Comparison of ENCODE assay signal across 20 mouse cellular contexts in genomic region chr4:137527872-137528271, GRCm38 (mm10). TPM values are rescaled to one million over a fixed set of nuclear protein-coding genes. Genes with fewer than 3 reads are reported as not detected.
"Had no signal": no experiment of that assay in that cellular context is flagged by ENCODE, and none has a peak within 500 bp of the region (broad histone marks: within the 10 kb centered on the region; RNA-seq: fewer than 3 reads in every experiment).

No protein-coding gene starts in this region.

- H3K9me3 ChIP-seq: limb, embryonic 13.5 days; liver, embryonic 15.5 days; lung, embryonic 15.5 days; midbrain, embryonic 13.5 days; stomach, embryonic 15.5 days had no signal

- ATAC-seq: midbrain, embryonic 13.5 days had no signal

- H3K36me3 ChIP-seq: liver, embryonic 15.5 days had no signal

- H3K4me1 ChIP-seq: limb, embryonic 13.5 days; liver, embryonic 15.5 days; lung, embryonic 15.5 days; midbrain, embryonic 13.5 days; stomach, embryonic 15.5 days had no signal

- DNase-seq: left cerebral cortex, postnatal 4 days; right cerebral cortex, postnatal 14 days; thymus, adult 2 months; thymus, postnatal 25 days had no signal

- H3K27ac ChIP-seq: limb, embryonic 13.5 days; liver, embryonic 15.5 days; lung, embryonic 15.5 days; midbrain, embryonic 13.5 days; stomach, embryonic 15.5 days had no signal

- H3K9ac ChIP-seq: limb, embryonic 13.5 days; liver, embryonic 15.5 days; lung, embryonic 15.5 days; midbrain, embryonic 13.5 days; stomach, embryonic 15.5 days had no signal

- H3K27me3 ChIP-seq: limb, embryonic 13.5 days; liver, embryonic 15.5 days; lung, embryonic 15.5 days; midbrain, embryonic 13.5 days; stomach, embryonic 15.5 days had no signal

- H3K4me2 ChIP-seq: limb, embryonic 13.5 days; liver, embryonic 11.5 days; liver, embryonic 15.5 days; lung, embryonic 15.5 days; midbrain, embryonic 13.5 days; stomach, embryonic 15.5 days had no signal

- H3K4me3 ChIP-seq: limb, embryonic 13.5 days; liver, embryonic 15.5 days; lung, embryonic 15.5 days; midbrain, embryonic 13.5 days; stomach, embryonic 15.5 days had no signal

RNA-seq across cellular contexts. Expression of gene Ldlrad2, which starts 46.5 kb away (rescaled TPM):
- total RNA-seq: layer of hippocampus, adult 8-10 months; layer of hippocampus, postnatal 14 days; left cerebral cortex, adult 18-20 months; left cerebral cortex, postnatal 10 days; left cerebral cortex, postnatal 4 days; megakaryocyte-erythroid progenitor cell, adult 5-6 weeks; midbrain, postnatal 0 days had no signal
- polyA plus RNA-seq: kidney, embryonic 14.5 days; limb, embryonic 13.5 days; liver, embryonic 11.5 days; liver, embryonic 15.5 days; neural tube, embryonic 14.5 days; spleen, adult 2 months; stomach, embryonic 15.5 days; thymus, adult 2 months; urinary bladder, adult 2 months had no signal

RNA-seq across cellular contexts. Expression of gene Hspg2, which starts 59.3 kb away (rescaled TPM):
- total RNA-seq: megakaryocyte-erythroid progenitor cell, adult 5-6 weeks had no signal
